Mouse (Mus musculus) heart, adult 8-10 months (tissue): ENCODE measurements around the gene Cavin1. TPM values are rescaled to one million over a fixed set of nuclear protein-coding genes. Genes with fewer than 3 reads are reported as not detected.
"Not testable (repeated sequence)": the region's sequence is repeated elsewhere in the genome, so short reads cannot be mapped to it uniquely, and the experiment has no call there.

Experiments used
- DNase-seq: peaks from one replicate; pipeline ENCODE4 v3.0.0; 2022; ENCODE audit warnings: low spot score
- total RNA-seq, 4 experiments: library from RNA; stranded (reverse); gene quantifications; 2 replicates each; pipeline ENCODE4 v1.2.4; 2022

Cavin1 gene
- 100 to 1,000 TPM; 190 to 247 (median 212) TPM for total RNA-seq

GRCm38 (mm10) chr11:100970557-100970937 is at the start of gene Cavin1:
TSS of gene Cavin1 (minus strand) at chr11:100970887.
- peak; percentile 99 for DNase-seq

GRCm38 (mm10) chr11:101011641-101012040 is 41.0 kb upstream of the Cavin1 start:
- no peak for DNase-seq

GRCm38 (mm10) chr11:101009888-101010784 is 39.4 kb upstream of the Cavin1 start:
- DNase-seq, result no peak

GRCm38 (mm10) chr11:101009046-101009887 is 38.6 kb upstream of the Cavin1 start, which contains the start of gene Atp6v0a1:
TSS of gene Atp6v0a1 (plus strand) at chr11:101009452.
- peak; percentile 98 for DNase-seq

GRCm38 (mm10) chr11:101008206-101009045 is 37.7 kb upstream of the Cavin1 start:
- peak; percentile 85 for DNase-seq

- DNase-seq, result no peak
Measured at GRCm38 (mm10) chr11:101003025-101003685, 32.5 kb upstream of the Cavin1 start.

GRCm38 (mm10) chr11:101001875-101002552 is 31.3 kb upstream of the Cavin1 start:
- DNase-seq, result not testable (repeated sequence)

- no peak for DNase-seq
Measured at GRCm38 (mm10) chr11:100999254-100999653, 28.6 kb upstream of the Cavin1 start.

GRCm38 (mm10) chr11:100998836-100999235 is 28.1 kb upstream of the Cavin1 start:
- DNase-seq, result no peak

GRCm38 (mm10) chr11:100996501-100996900 is 25.8 kb upstream of the Cavin1 start:
- no peak for DNase-seq

- no peak for DNase-seq
Measured at GRCm38 (mm10) chr11:100994655-100995054, 24.0 kb upstream of the Cavin1 start.

- no peak for DNase-seq
Measured at GRCm38 (mm10) chr11:100994233-100994632, 23.5 kb upstream of the Cavin1 start.

GRCm38 (mm10) chr11:100993437-100993836 is 22.8 kb upstream of the Cavin1 start:
- DNase-seq, result no peak

- no peak for DNase-seq
Measured at GRCm38 (mm10) chr11:100991027-100991534, 20.4 kb upstream of the Cavin1 start.

GRCm38 (mm10) chr11:100989666-100990065 is 19.0 kb upstream of the Cavin1 start:
- no peak for DNase-seq

- no peak for DNase-seq
Measured at GRCm38 (mm10) chr11:100988674-100989073, 18.0 kb upstream of the Cavin1 start.

GRCm38 (mm10) chr11:100985607-100986006 is 14.9 kb upstream of the Cavin1 start:
- no peak for DNase-seq

GRCm38 (mm10) chr11:100983778-100984131 is 13.1 kb upstream of the Cavin1 start:
- DNase-seq, result no peak

- DNase-seq, result peak; percentile 86
Measured at GRCm38 (mm10) chr11:100983125-100983777, 12.6 kb upstream of the Cavin1 start.

GRCm38 (mm10) chr11:100982087-100982486 is 11.4 kb upstream of the Cavin1 start:
- no peak for DNase-seq
